ENCODE assay signal across 8 mouse cellular contexts in the genomic region with DNA sequence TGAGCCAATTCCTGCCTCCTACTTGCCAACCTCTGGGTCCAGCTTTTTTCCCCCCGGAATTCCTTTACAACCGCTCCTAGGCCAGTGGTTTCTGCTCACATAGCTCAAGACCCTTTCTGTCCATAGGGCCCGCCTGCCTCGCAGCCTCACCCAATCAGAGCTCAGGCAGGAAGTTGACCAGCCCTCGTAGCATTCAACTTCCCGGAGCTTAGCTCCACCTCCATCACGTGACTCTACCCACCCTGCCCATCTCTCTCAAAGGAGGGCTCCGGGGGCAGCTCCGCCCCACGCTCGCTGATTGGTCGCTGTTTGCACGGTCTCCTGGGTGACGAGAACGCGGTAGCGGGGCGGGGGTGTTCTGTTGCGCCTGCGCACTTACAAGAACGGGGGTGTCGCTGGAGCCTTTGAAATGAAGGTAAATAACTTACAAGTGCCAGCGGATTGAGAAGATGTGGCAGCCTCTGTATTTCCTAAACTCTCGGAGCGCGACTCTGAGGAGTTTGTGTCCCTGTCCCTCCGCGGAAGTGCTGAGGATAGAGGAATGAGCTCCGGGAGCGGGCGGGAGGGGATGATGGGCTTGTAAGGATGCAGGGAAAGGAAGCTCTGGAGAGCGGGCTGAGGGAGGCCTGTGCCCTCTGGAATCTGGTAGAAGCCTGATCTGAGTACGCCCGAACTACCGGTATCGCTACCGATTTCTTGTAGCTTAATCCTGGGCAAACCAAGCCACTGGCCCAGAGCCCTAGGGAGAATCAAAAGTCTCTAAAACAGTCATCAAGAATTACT. TPM values are rescaled to one million over a fixed set of nuclear protein-coding genes. Genes with fewer than 3 reads are reported as not detected.
DNase-seq lines count a peak whose midpoint lies in the region; ATAC-seq lines count a peak whose summit lies in the region.

A gene (plus strand): TSS at position 351 of the 783 bp plus-strand sequence.

- DNase-seq in adipocyte (ENCODE audit: low spot score): peak; percentile 99
- DNase-seq in embryo, embryonic 10 days (ENCODE audit: low spot score): peak; percentile 98
- peak; percentile 93 for DNase-seq in gastrocnemius, postnatal 10 days
- peak; percentile 99 for DNase-seq in induced T-regulatory cell, adult 2 months (ENCODE audit: low read depth)
- peak; percentile 99 for DNase-seq in left cerebral cortex, adult 9 months (ENCODE audit: low spot score in 2 of 2)
- peak; percentile 98 for DNase-seq in right cerebral cortex, postnatal 14 days
- peak; percentile 94 to 99 for DNase-seq in urinary bladder, postnatal 36 days (ENCODE audit: low spot score in 2 of 2)

- ATAC-seq in megakaryocyte progenitor cell, adult 5-6 weeks (replicated peaks; ENCODE audit: poor library complexity): peak; percentile 100

RNA-seq across cellular contexts. Expression of the gene that starts here (rescaled TPM):
- 1 to 10 TPM; 2.3 to 3.1 TPM for total RNA-seq in gastrocnemius, postnatal 10 days (2021)
- total RNA-seq in megakaryocyte progenitor cell, adult 5-6 weeks (2015): 1.4 and 1.8 TPM in 2 replicates
- total RNA-seq in megakaryocyte progenitor cell, adult 5-6 weeks (2017): 1.7 and 5.0 TPM in 2 replicates

Comparison
In these comparisons a context has a peak if more than half of its experiments do, and no peak if none do; other contexts are left out.
1. Peak in every context shown above with its lines: DNase-seq and ATAC-seq.